Mouse (Mus musculus): ENCODE data around the gene Phox2a. TPM values are rescaled to one million over a fixed set of nuclear protein-coding genes. Genes with fewer than 3 reads are reported as not detected.

Gene Phox2a
- total and polyA plus RNA-seq, 3 experiments, result not detected

- Histone ChIP-seq H3K9ac (ENCODE audit: control insufficient read depth, low read depth, low read length, poor library complexity, severe bottlenecking) (peak overlapping the region; percentile 81), H3K27me3 (ENCODE audit: control insufficient read depth in 1 of 2, insufficient read depth in 2 of 2, low read length in 2 of 2) (no peaks in the 10 kb centered on the region), H3K79me2 (ENCODE audit: control insufficient read depth, insufficient read depth, low read length, poor library complexity) (peaks cover 3% of the 10 kb centered on the region; the same call in 1 of the 2 replicates), H3K9me3 (replicated peaks; ENCODE audit: insufficient read depth, low read length) (no peaks in the 10 kb centered on the region), H3K27ac (ENCODE audit: control insufficient read depth, low read depth, low read length) (no peak overlapping the region), H3K36me3 (ENCODE audit: control insufficient read depth in 1 of 2, insufficient read depth in 2 of 2, low read length in 2 of 2) (no peaks in the 10 kb centered on the region), H3K4me1 (ENCODE audit: control insufficient read depth in 1 of 2, insufficient read depth in 2 of 2, low read length in 2 of 2) (0 out of 4 replicates have a peak, but pooled peaks cover 0 to 5% of the 10 kb centered on the region in 2 experiments), H3K4me3 (ENCODE audit: control insufficient read depth in 1 of 2, insufficient read depth in 1 of 2, low read depth in 2 of 2, low read length in 2 of 2) (peak overlapping the region; percentile 69 to 100)
- TF ChIP-seq MYB (IDR thresholded peaks at IDR 0.05; ENCODE audit: low read depth, low read length) (no peak), GATA1 (IDR thresholded peaks at IDR 0.05; ENCODE audit: low read depth, low read length) (no peak), CHD1 (IDR thresholded peaks at IDR 0.05; ENCODE audit: low read depth, low read length) (no peak), TAL1 (IDR thresholded peaks at IDR 0.05; ENCODE audit: low read length) (no peak), GABPA (IDR thresholded peaks at IDR 0.05; ENCODE audit: low read depth, low read length) (no peak), MAX (IDR thresholded peaks at IDR 0.05; ENCODE audit: low read length) (0 out of 2 replicates have a peak, but pooled peaks have one; percentile 28), USF2 (IDR thresholded peaks at IDR 0.05; ENCODE audit: borderline replicate concordance in 1 of 2, insufficient read depth in 1 of 2, low read depth in 1 of 2, low read length in 2 of 2) (no peak), MYC (IDR thresholded peaks at IDR 0.05; ENCODE audit: low read depth, low read length) (no peak), SMC3 (IDR thresholded peaks at IDR 0.05; ENCODE audit: low read depth, low read length) (no peak), KAT2A (conservative IDR thresholded peaks at IDR 0.05; ENCODE audit: low read depth, low read length) (no peak), MXI1 (IDR thresholded peaks at IDR 0.05; ENCODE audit: low read depth, low read length) (no peak), NELFE (IDR thresholded peaks at IDR 0.05; ENCODE audit: low read depth, low read length) (no peak), CHD2 (IDR thresholded peaks at IDR 0.05; ENCODE audit: low read length) (no peak), MEF2A (IDR thresholded peaks at IDR 0.05; ENCODE audit: extremely low read depth, insufficient replicate concordance, low read depth, low read length, poor library complexity, severe bottlenecking) (no peak), ZKSCAN1 (IDR thresholded peaks at IDR 0.05; ENCODE audit: low read depth, low read length) (no peak), MAZ (IDR thresholded peaks at IDR 0.05; ENCODE audit: low read depth, low read length) (no peak), ELF1 (IDR thresholded peaks at IDR 0.05; ENCODE audit: low read depth, low read length) (no peak), E2F4 (IDR thresholded peaks at IDR 0.05; ENCODE audit: borderline replicate concordance, low read depth, low read length) (no peak), RCOR1 (IDR thresholded peaks at IDR 0.05; ENCODE audit: low read depth, low read length) (no peak), SIN3A (IDR thresholded peaks at IDR 0.05; ENCODE audit: low read length) (no peak), CTCF (IDR thresholded peaks at IDR 0.05 in 2 of 3, conservative IDR thresholded peaks at IDR 0.05 in 1 of 3; ENCODE audit: control insufficient read depth in 1 of 3, insufficient read depth in 1 of 3, low read depth in 2 of 3, low read length in 3 of 3, poor library complexity in 1 of 3, severe bottlenecking in 1 of 3) (peak in 1 of 3 experiments; percentile 24; a peak in 3 of 6 replicates), MAFK (IDR thresholded peaks at IDR 0.05; ENCODE audit: borderline replicate concordance, low read depth, low read length) (no peak), POLR2A (IDR thresholded peaks at IDR 0.05; ENCODE audit: control insufficient read depth in 1 of 2, insufficient read depth in 1 of 2, low read depth in 1 of 2, low read length in 2 of 2, poor library complexity in 1 of 2) (no peak), TBP (IDR thresholded peaks at IDR 0.05; ENCODE audit: low read depth, low read length) (0 out of 2 replicates have a peak, but pooled peaks have one; percentile 24)
- DNase-seq (ENCODE audit: low read depth, low spot score), result peak; percentile 21
Observed at GRCm38 (mm10) chr7:101835457-101836109, 17.5 kb downstream of the Phox2a start.
